21 mouse cellular contexts compared by ENCODE assay signal in genomic region chr3:130418951-130419350, GRCm38 (mm10).
A peak's percentile ranks its signal among the peaks of the same experiment; 100 is the strongest.
DNase-seq lines count a peak whose midpoint lies in the region; ATAC-seq lines count a peak whose summit lies in the region.
"Had no signal": no experiment of that assay in that cellular context is flagged by ENCODE, and none has a peak within 500 bp of the region (broad histone marks: within the 10 kb centered on the region; RNA-seq: fewer than 3 reads in every experiment).

No protein-coding gene starts in this region.

- H3K9me3 ChIP-seq in midbrain, embryonic 11.5 days (ENCODE audit: control insufficient read depth, low read length): no peaks in the 10 kb centered on the region
- no peaks in the 10 kb centered on the region for H3K9me3 ChIP-seq in midbrain, embryonic 14.5 days (ENCODE audit: control insufficient read depth, low read length)
- no peaks in the 10 kb centered on the region for H3K9me3 ChIP-seq in limb, embryonic 11.5 days (ENCODE audit: control insufficient read depth, low read length)
- no peaks in the 10 kb centered on the region for H3K9me3 ChIP-seq in embryonic facial prominence, embryonic 10.5 days
- H3K9me3 ChIP-seq: embryonic facial prominence, embryonic 12.5 days; forebrain, embryonic 13.5 days; forebrain, embryonic 15.5 days had no signal

- no peak for ATAC-seq in midbrain, embryonic 11.5 days (ENCODE audit: low FRiP score)
- ATAC-seq in midbrain, embryonic 14.5 days (ENCODE audit: low FRiP score, low TSS enrichment): no peak
- ATAC-seq in limb, embryonic 11.5 days (ENCODE audit: insufficient number of reproducible peaks, low FRiP score, low TSS enrichment, low read depth): no peak
- ATAC-seq in CD4-positive, CD25-positive, alpha-beta regulatory T cell, adult 4 months: no peak
- ATAC-seq: forebrain, embryonic 13.5 days; forebrain, embryonic 15.5 days; forebrain, postnatal 0 days had no signal

- DNase-seq in midbrain, embryonic 11.5 days (ENCODE audit: low spot score, missing footprints): peak; percentile 31
- no peak for DNase-seq in midbrain, embryonic 14.5 days
- peak; percentile 40 for DNase-seq in embryo, embryonic 11 days
- peak; percentile 69 for DNase-seq in hindlimb bud, embryonic 11.5 days (ENCODE audit: extremely low spot score, low read depth, low spot score)
- DNase-seq in limb, embryonic 11.5 days (ENCODE audit: low spot score): peak; percentile 56
- DNase-seq in embryonic facial prominence, embryonic 10.5 days (ENCODE audit: low spot score): no peak
- no peak for DNase-seq in kidney, adult 11 months
- DNase-seq: adrenal gland, adult 2 months; adrenal gland, postnatal 10 days; adrenal gland, postnatal 25 days; cerebellum, adult 11 months; cerebellum, adult 18-20 months; cerebellum, adult 8-10 months; cerebellum, adult 9-11 months; cerebellum, postnatal 14 days; cerebellum, postnatal 36 days; forebrain, postnatal 0 days had no signal

- no peak overlapping the region for H3K9ac ChIP-seq in midbrain, embryonic 11.5 days (ENCODE audit: low read length)
- no peak overlapping the region for H3K9ac ChIP-seq in midbrain, embryonic 14.5 days (replicated peaks; ENCODE audit: low read length)
- H3K9ac ChIP-seq in limb, embryonic 11.5 days (ENCODE audit: low read length): no peak overlapping the region
- H3K9ac ChIP-seq: embryonic facial prominence, embryonic 12.5 days; forebrain, embryonic 13.5 days; forebrain, embryonic 15.5 days; forebrain, postnatal 0 days had no signal

- H3K27ac ChIP-seq in midbrain, embryonic 11.5 days (ENCODE audit: low read depth, low read length): no peak overlapping the region
- H3K27ac ChIP-seq in midbrain, embryonic 14.5 days (replicated peaks; ENCODE audit: low read depth, low read length): no peak overlapping the region
- H3K27ac ChIP-seq in limb, embryonic 11.5 days (replicated peaks; ENCODE audit: low read depth, low read length): no peak overlapping the region
- no peak overlapping the region for H3K27ac ChIP-seq in embryonic facial prominence, embryonic 10.5 days (replicated peaks)
- H3K27ac ChIP-seq: embryonic facial prominence, embryonic 12.5 days; forebrain, embryonic 13.5 days; forebrain, embryonic 15.5 days had no signal

- H3K4me3 ChIP-seq in midbrain, embryonic 11.5 days (ENCODE audit: low read depth, low read length): no peak overlapping the region
- H3K4me3 ChIP-seq in midbrain, embryonic 14.5 days (replicated peaks; ENCODE audit: low read depth, low read length): no peak overlapping the region
- H3K4me3 ChIP-seq in limb, embryonic 11.5 days (ENCODE audit: low read depth, low read length): no peak overlapping the region
- no peak overlapping the region for H3K4me3 ChIP-seq in embryonic facial prominence, embryonic 10.5 days
- H3K4me3 ChIP-seq: embryonic facial prominence, embryonic 12.5 days; forebrain, embryonic 13.5 days; forebrain, embryonic 15.5 days had no signal

- no peaks in the 10 kb centered on the region for H3K27me3 ChIP-seq in midbrain, embryonic 11.5 days (ENCODE audit: control insufficient read depth, insufficient read depth, low read length)
- H3K27me3 ChIP-seq in midbrain, embryonic 14.5 days (ENCODE audit: control insufficient read depth, insufficient read depth, low read length): no peaks in the 10 kb centered on the region
- H3K27me3 ChIP-seq in limb, embryonic 11.5 days (ENCODE audit: control insufficient read depth, insufficient read depth, low read length): no peaks in the 10 kb centered on the region
- H3K27me3 ChIP-seq in embryonic facial prominence, embryonic 10.5 days (replicated peaks; ENCODE audit: low read depth, poor library complexity, severe bottlenecking): no peaks in the 10 kb centered on the region
- H3K27me3 ChIP-seq: embryonic facial prominence, embryonic 12.5 days; forebrain, embryonic 13.5 days; forebrain, embryonic 15.5 days had no signal

- no peaks in the 10 kb centered on the region for H3K4me1 ChIP-seq in midbrain, embryonic 11.5 days (ENCODE audit: control insufficient read depth, insufficient read depth, low read length)
- H3K4me1 ChIP-seq in midbrain, embryonic 14.5 days (ENCODE audit: control insufficient read depth, insufficient read depth, low read length): no peaks in the 10 kb centered on the region
- 0 out of 2 replicates have a peak, but pooled peaks cover 3% of the 10 kb centered on the region for H3K4me1 ChIP-seq in limb, embryonic 11.5 days (ENCODE audit: control insufficient read depth, insufficient read depth, low read length)
- no peaks in the 10 kb centered on the region for H3K4me1 ChIP-seq in embryonic facial prominence, embryonic 10.5 days
- H3K4me1 ChIP-seq: embryonic facial prominence, embryonic 12.5 days; forebrain, embryonic 13.5 days; forebrain, embryonic 15.5 days had no signal

- 92% methylated on average over 9 of the region's 9 CpGs for WGBS in midbrain, embryonic 11.5 days
- 92% methylated on average over 9 of the region's 9 CpGs for WGBS in midbrain, embryonic 14.5 days
- WGBS in limb, embryonic 11.5 days: 23% methylated on average over 9 of the region's 9 CpGs
- 86% methylated on average over 9 of the region's 9 CpGs for WGBS in embryonic facial prominence, embryonic 10.5 days

- H3K36me3 ChIP-seq in midbrain, embryonic 11.5 days (ENCODE audit: control insufficient read depth, insufficient read depth, low read length): no peaks in the 10 kb centered on the region
- H3K36me3 ChIP-seq in midbrain, embryonic 14.5 days (ENCODE audit: control insufficient read depth, insufficient read depth, low read length): no peaks in the 10 kb centered on the region
- H3K36me3 ChIP-seq in limb, embryonic 11.5 days (ENCODE audit: control insufficient read depth, insufficient read depth, low read length): no peaks in the 10 kb centered on the region
- no peaks in the 10 kb centered on the region for H3K36me3 ChIP-seq in embryonic facial prominence, embryonic 10.5 days (replicated peaks)
- H3K36me3 ChIP-seq: embryonic facial prominence, embryonic 12.5 days; forebrain, embryonic 15.5 days had no signal

- no peak overlapping the region for H3K4me2 ChIP-seq in midbrain, embryonic 11.5 days
- H3K4me2 ChIP-seq in midbrain, embryonic 14.5 days (ENCODE audit: low read length): no peak overlapping the region
- H3K4me2 ChIP-seq in limb, embryonic 11.5 days (ENCODE audit: low read depth, severe bottlenecking): no peak overlapping the region
- H3K4me2 ChIP-seq: embryonic facial prominence, embryonic 12.5 days; forebrain, embryonic 13.5 days; forebrain, embryonic 15.5 days had no signal

Comparison
In these comparisons a context has a peak if more than half of its experiments do, and no peak if none do; other contexts are left out.
1. DNase-seq: peak in midbrain, embryonic 11.5 days (single experiment), embryo, embryonic 11 days (single experiment), hindlimb bud, embryonic 11.5 days (single experiment) and limb, embryonic 11.5 days (single experiment); none in midbrain, embryonic 14.5 days (single experiment), embryonic facial prominence, embryonic 10.5 days (single experiment) and kidney, adult 11 months (single experiment).